11 mouse cellular contexts compared by ENCODE assay signal in the genomic region with DNA sequence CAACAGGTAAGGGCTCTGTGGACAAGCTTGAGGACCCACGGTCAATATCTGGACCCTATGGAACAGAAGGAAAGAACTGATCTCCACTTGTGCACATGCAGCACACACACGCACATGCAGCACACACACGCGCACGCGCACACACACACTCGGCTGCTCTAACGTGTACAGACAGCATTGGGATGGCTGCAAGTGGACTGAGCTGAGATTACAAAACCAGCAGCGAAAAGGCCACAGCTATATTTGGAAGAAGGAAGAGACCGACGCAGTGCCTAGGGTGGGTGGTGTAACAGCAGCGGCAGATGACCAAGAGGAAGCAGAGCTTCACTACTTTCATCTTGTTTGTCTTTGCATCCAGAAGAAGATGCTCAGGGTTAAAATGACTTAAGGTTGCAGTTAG. TPM values are rescaled to one million over a fixed set of nuclear protein-coding genes. Genes with fewer than 3 reads are reported as not detected.
A peak's percentile ranks its signal among the peaks of the same experiment; 100 is the strongest.
DNase-seq lines count a peak whose midpoint lies in the region; ATAC-seq and TF ChIP-seq lines count a peak whose summit lies in the region.
"Had no signal": no experiment of that assay in that cellular context is flagged by ENCODE, and none has a peak within 500 bp of the region (broad histone marks: within the 10 kb centered on the region; RNA-seq: fewer than 3 reads in every experiment).

No protein-coding gene starts in this region.

- no peaks in the 10 kb centered on the region for H3K27me3 ChIP-seq in stomach, embryonic 16.5 days (ENCODE audit: control insufficient read depth, insufficient read depth, low read length)
- H3K27me3 ChIP-seq: hindbrain, embryonic 12.5 days had no signal

- peak; percentile 66 to 75; a peak in 3 of 4 replicates for ATAC-seq in hematopoietic stem cell, adult 5-6 weeks (replicated peaks in 1 of 2; ENCODE audit: insufficient read depth in 1 of 2, low FRiP score in 2 of 2, low TSS enrichment in 1 of 2, low read depth in 1 of 2, poor library complexity in 2 of 2, severe bottlenecking in 2 of 2)
- ATAC-seq in stomach, embryonic 16.5 days (ENCODE audit: insufficient read depth, low FRiP score), result no peak
- ATAC-seq: forebrain, embryonic 14.5 days had no signal

- 0 out of 2 replicates have a peak overlapping the region, but pooled peaks have one; percentile 57 for H3K27ac ChIP-seq in stomach, embryonic 16.5 days (ENCODE audit: low read length)
- H3K27ac ChIP-seq: hindbrain, embryonic 12.5 days had no signal

- H3K4me1 ChIP-seq in lung, adult 2 months (ENCODE audit: control insufficient read depth, insufficient read depth, low read length), result peaks cover 6% of the 10 kb centered on the region
- H3K4me1 ChIP-seq in stomach, embryonic 16.5 days (ENCODE audit: control insufficient read depth, insufficient read depth, low read length), result no peaks in the 10 kb centered on the region
- H3K4me1 ChIP-seq: hindbrain, embryonic 12.5 days had no signal

- H3K36me3 ChIP-seq in stomach, embryonic 16.5 days (ENCODE audit: control insufficient read depth, insufficient read depth, low read length), result no peaks in the 10 kb centered on the region
- H3K36me3 ChIP-seq: hindbrain, embryonic 12.5 days had no signal

- no peak for TF ChIP-seq CTCF in lung, adult 2 months (IDR thresholded peaks at IDR 0.05; ENCODE audit: insufficient read depth, low read length)

- H3K4me2 ChIP-seq in stomach, embryonic 16.5 days (ENCODE audit: low read depth, low read length), result no peak overlapping the region
- H3K4me2 ChIP-seq: hindbrain, embryonic 12.5 days had no signal

- no peaks in the 10 kb centered on the region for H3K9me3 ChIP-seq in stomach, embryonic 16.5 days (replicated peaks; ENCODE audit: control insufficient read depth, low read length)
- H3K9me3 ChIP-seq: hindbrain, embryonic 12.5 days had no signal

- peak overlapping the region; percentile 29; the same call in 1 of the 2 replicates for H3K9ac ChIP-seq in stomach, embryonic 16.5 days (ENCODE audit: low read length)
- H3K9ac ChIP-seq: hindbrain, embryonic 12.5 days had no signal

- H3K4me3 ChIP-seq in lung, adult 2 months (replicated peaks; ENCODE audit: extremely low read depth, low read depth, low read length), result no peak overlapping the region
- H3K4me3 ChIP-seq in stomach, embryonic 16.5 days (replicated peaks; ENCODE audit: low read length), result no peak overlapping the region
- H3K4me3 ChIP-seq: hindbrain, embryonic 12.5 days had no signal

- no peak for DNase-seq in lung, adult 2 months
- no peak for DNase-seq in lung, postnatal 14 days
- peak; percentile 46 for DNase-seq in lung, postnatal 25 days (ENCODE audit: low spot score)
- DNase-seq in adrenal gland, postnatal 25 days, result no peak
- DNase-seq in embryo, embryonic 11 days, result no peak
- DNase-seq: kidney, postnatal 10 days; right cerebral cortex, postnatal 14 days had no signal

- 75% methylated on average over 12 of the region's 12 CpGs for WGBS in lung, adult 2 months
- WGBS in stomach, embryonic 16.5 days, result 80% methylated on average over 12 of the region's 12 CpGs

- TF ChIP-seq POLR2A in lung, adult 2 months (IDR thresholded peaks at IDR 0.05; ENCODE audit: borderline replicate concordance, extremely low read depth, low read depth, low read length), result peak; percentile 16; the same call in 1 of the 2 replicates

RNA-seq across cellular contexts. Expression of a gene that starts 13.3 kb away (rescaled TPM):
- 500 and 548 TPM in 2 replicates for polyA plus RNA-seq in lung, adult 2 months (2012; rRNA removed)
- 32.4 and 35.8 TPM in 2 replicates for total RNA-seq in hematopoietic stem cell, adult 5-6 weeks (2017)
- 94.8 and 109 TPM in 2 replicates for polyA plus RNA-seq in stomach, embryonic 16.5 days (2015; fragmentation: Nextera tagmentation; extraction: Ambion mirVana)
- total RNA-seq in adrenal gland, postnatal 25 days (2021), result 142 and 170 TPM in 2 replicates

RNA-seq across cellular contexts. Expression of a gene that starts 20.1 kb away (rescaled TPM):
- 18.4 and 35.7 TPM in 2 replicates for polyA plus RNA-seq in lung, adult 2 months (2012; rRNA removed)
- 3.3 and 16.4 TPM in 2 replicates for total RNA-seq in hematopoietic stem cell, adult 5-6 weeks (2017)
- polyA plus RNA-seq in stomach, embryonic 16.5 days (2015; fragmentation: Nextera tagmentation; extraction: Ambion mirVana), result 11.1 and 15.4 TPM in 2 replicates
- 6.5 and 7.5 TPM in 2 replicates for total RNA-seq in adrenal gland, postnatal 25 days (2021)

RNA-seq across cellular contexts. Expression of a gene that starts 30.7 kb away (rescaled TPM):
- polyA plus RNA-seq in lung, adult 2 months (2012; rRNA removed), result 390 and 597 TPM in 2 replicates
- 50.3 and 74.9 TPM in 2 replicates for total RNA-seq in hematopoietic stem cell, adult 5-6 weeks (2017)
- polyA plus RNA-seq in stomach, embryonic 16.5 days (2015; fragmentation: Nextera tagmentation; extraction: Ambion mirVana), result 60.6 and 65.9 TPM in 2 replicates
- 122 and 181 TPM in 2 replicates for total RNA-seq in adrenal gland, postnatal 25 days (2021)

RNA-seq across cellular contexts. Expression of a gene that starts 35.2 kb away (rescaled TPM):
- 8.7 and 9.5 TPM in 2 replicates for polyA plus RNA-seq in lung, adult 2 months (2012; rRNA removed)
- total RNA-seq in hematopoietic stem cell, adult 5-6 weeks (2017), result 0.25 TPM in 1 of 2 replicates, not detected in the other
- 0.27 and 0.47 TPM in 2 replicates for polyA plus RNA-seq in stomach, embryonic 16.5 days (2015; fragmentation: Nextera tagmentation; extraction: Ambion mirVana)
- 0.67 and 1.6 TPM in 2 replicates for total RNA-seq in adrenal gland, postnatal 25 days (2021)

RNA-seq across cellular contexts. Expression of a gene that starts 38.5 kb away (rescaled TPM):
- polyA plus RNA-seq in lung, adult 2 months (2012; rRNA removed), result 208 and 229 TPM in 2 replicates
- total RNA-seq in hematopoietic stem cell, adult 5-6 weeks (2017), result 352 and 456 TPM in 2 replicates
- 45.8 and 55.5 TPM in 2 replicates for polyA plus RNA-seq in stomach, embryonic 16.5 days (2015; fragmentation: Nextera tagmentation; extraction: Ambion mirVana)
- 3.5 and 8.0 TPM in 2 replicates for total RNA-seq in adrenal gland, postnatal 25 days (2021)
